Mouse (Mus musculus): ENCODE data around the gene Afdn. TPM values are rescaled to one million over a fixed set of nuclear protein-coding genes. Genes with fewer than 3 reads are reported as not detected.

The Afdn gene
- total RNA-seq, 2 experiments from 2014 or later, result 2.6 to 3.7 TPM

- ATAC-seq (replicated peaks; ENCODE audit: poor library complexity), result peak; percentile 56
Measured at GRCm38 (mm10) chr17:13738121-13738776, 22.1 kb upstream of the Afdn start.

- ATAC-seq (replicated peaks; ENCODE audit: poor library complexity), result peak; percentile 55
Measured at GRCm38 (mm10) chr17:13738916-13739315, 21.4 kb upstream of the Afdn start.

- ATAC-seq (replicated peaks; ENCODE audit: poor library complexity), result no peak
Measured at GRCm38 (mm10) chr17:13739981-13740380, 20.4 kb upstream of the Afdn start.

- peak; percentile 61 for ATAC-seq (replicated peaks; ENCODE audit: poor library complexity)
Measured at GRCm38 (mm10) chr17:13740796-13741195, 19.5 kb upstream of the Afdn start.

- ATAC-seq (replicated peaks; ENCODE audit: poor library complexity), result no peak
Measured at GRCm38 (mm10) chr17:13741611-13742010, 18.7 kb upstream of the Afdn start.

GRCm38 (mm10) chr17:13742334-13742733 is 18.0 kb upstream of the Afdn start:
- no peak for ATAC-seq (replicated peaks; ENCODE audit: poor library complexity)

- no peak for ATAC-seq (replicated peaks; ENCODE audit: poor library complexity)
Measured at GRCm38 (mm10) chr17:13742941-13743708, 17.2 kb upstream of the Afdn start.

GRCm38 (mm10) chr17:13743709-13744079 is 16.6 kb upstream of the Afdn start:
- no peak for ATAC-seq (replicated peaks; ENCODE audit: poor library complexity)

GRCm38 (mm10) chr17:13744219-13744618 is 16.1 kb upstream of the Afdn start:
- no peak for ATAC-seq (replicated peaks; ENCODE audit: poor library complexity)

- ATAC-seq (replicated peaks; ENCODE audit: poor library complexity), result no peak
Measured at GRCm38 (mm10) chr17:13744824-13745223, 15.5 kb upstream of the Afdn start.

GRCm38 (mm10) chr17:13745373-13745772 is 15.0 kb upstream of the Afdn start:
- peak; percentile 21; the same call in 1 of the 2 replicates for ATAC-seq (replicated peaks; ENCODE audit: poor library complexity)

- peak; percentile 81 for ATAC-seq (replicated peaks; ENCODE audit: poor library complexity)
Measured at GRCm38 (mm10) chr17:13746330-13746729, 14.0 kb upstream of the Afdn start.

- ATAC-seq (replicated peaks; ENCODE audit: poor library complexity), result peak; percentile 45; the same call in 1 of the 2 replicates
Measured at GRCm38 (mm10) chr17:13747681-13748080, 12.7 kb upstream of the Afdn start.

- ATAC-seq (replicated peaks; ENCODE audit: poor library complexity), result no peak
Measured at GRCm38 (mm10) chr17:13749027-13749426, 11.3 kb upstream of the Afdn start.

GRCm38 (mm10) chr17:13753918-13754317 is 6.4 kb upstream of the Afdn start:
- no peak for ATAC-seq (replicated peaks; ENCODE audit: poor library complexity)

GRCm38 (mm10) chr17:13754940-13755339 is 5.4 kb upstream of the Afdn start:
- no peak for ATAC-seq (replicated peaks; ENCODE audit: poor library complexity)

- no peak for ATAC-seq (replicated peaks; ENCODE audit: poor library complexity)
Measured at GRCm38 (mm10) chr17:13758586-13758985, 1.8 kb upstream of the Afdn start.

GRCm38 (mm10) chr17:13759156-13759852 is 1.0 kb upstream of the Afdn start:
- no peak for ATAC-seq (replicated peaks; ENCODE audit: poor library complexity)

GRCm38 (mm10) chr17:13760675-13761178 is 388 bp downstream of the Afdn start:
- ATAC-seq (replicated peaks; ENCODE audit: poor library complexity), result no peak

- ATAC-seq (replicated peaks; ENCODE audit: poor library complexity), result 0 out of 2 replicates have a peak, but pooled peaks have one; percentile 14
Measured at GRCm38 (mm10) chr17:13761179-13761913, 1.0 kb downstream of the Afdn start, which contains the start of gene Tcte2. Gene Tcte2 (minus strand): TSS chr17:13761825.

GRCm38 (mm10) chr17:13763819-13764218 is 3.5 kb downstream of the Afdn start:
- no peak for ATAC-seq (replicated peaks; ENCODE audit: poor library complexity)

Data from megakaryocyte progenitor cell, adult 5-6 weeks (primary cell).